Mouse (Mus musculus) bone marrow, adult 2 months (tissue): Measurements from ENCODE around the gene Spty2d1. TPM values are rescaled to one million over a fixed set of nuclear protein-coding genes. Genes with fewer than 3 reads are reported as not detected.
A peak's percentile ranks its signal among the peaks of the same experiment; 100 is the strongest.

Experiments
- H3K27ac ChIP-seq: fragments of 200-500 bp; 2 replicates; pipeline ENCODE4 v1.5.1; 2012; ENCODE audit warnings: low read depth, mild to moderate bottlenecking, control low read depth, inconsistent platforms, low read length; ENCODE audit not compliant: control insufficient read depth, poor library complexity, insufficient read depth
- H3K4me1 ChIP-seq: fragments of 200-500 bp; 2 replicates; pipeline ENCODE4 v1.6.1; 2011; ENCODE audit warnings: low read length; ENCODE audit not compliant: control insufficient read depth, insufficient read depth
- H3K4me3 ChIP-seq: fragments of 200-500 bp; replicated peaks from 2 replicates; pipeline ENCODE3; 2011; ENCODE audit warnings: mild to moderate bottlenecking, low read depth, low read length, control low read depth; ENCODE audit not compliant: control insufficient read depth
- CTCF ChIP-seq: fragments of 200-500 bp; IDR thresholded peaks from 2 replicates; pipeline ENCODE4 v1.5.1; 2011; ENCODE audit warnings: low read length, control low read depth; ENCODE audit not compliant: control insufficient read depth, insufficient read depth
- POLR2A ChIP-seq: fragments of 200-500 bp; IDR thresholded peaks from 2 replicates; pipeline ENCODE4 v1.6.1; 2011; ENCODE audit warnings: low read depth, mild to moderate bottlenecking, control low read depth, low read length, borderline replicate concordance; ENCODE audit not compliant: control insufficient read depth
- WGBS: fragments of 180-500 bp; shearing (Covaris S2); methylation state at CpG from one replicate; pipeline ENCODE4 v1.1.7; 2018; 5-methylcytosine and 5-hydroxymethylcytosine counted together
- polyA plus RNA-seq: library from polyadenylated mRNA; stranded (reverse); fragments of >200 nt; gene quantifications from 2 replicates; pipeline ENCODE4 v1.2.4, GENCODE M21; 2011; ENCODE audit warnings: low replicate concordance; ENCODE audit not compliant: missing spikeins, insufficient read depth, insufficient read length

Spty2d1 gene
- polyA plus RNA-seq, 1 experiment, result 12.9 TPM

DNA sequence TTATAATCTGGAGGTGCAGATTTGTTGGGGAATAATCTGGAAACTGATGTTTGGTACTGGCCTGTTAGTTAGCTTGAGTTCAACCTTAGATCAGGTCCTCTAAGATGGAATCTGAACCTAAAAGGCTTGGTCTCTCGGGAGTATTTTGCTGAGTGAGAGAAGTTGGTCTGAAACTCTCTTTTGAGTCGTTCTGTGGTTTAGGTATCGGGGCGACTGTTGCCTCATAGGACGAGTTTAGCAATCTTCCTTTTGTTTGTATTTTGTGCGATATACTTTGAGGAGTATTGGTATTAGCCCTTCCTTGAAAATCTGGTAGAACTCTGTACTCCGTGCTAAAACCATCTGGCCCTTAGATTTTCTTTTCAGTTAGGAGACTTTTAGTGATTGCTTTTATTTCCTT, 44.1 kb downstream of the Spty2d1 start:
- Histone ChIP-seq H3K4me3 (no peak overlapping the region), H3K4me1 (no peaks in the 10 kb centered on the region; the same call in 1 of the 2 replicates), H3K27ac (peak overlapping the region; percentile 26; the same call in 1 of the 2 replicates)
- 26% methylated on average over 7 of the region's 7 CpGs for WGBS
- TF ChIP-seq CTCF, result no peak
- no peak for TF ChIP-seq POLR2A

DNA sequence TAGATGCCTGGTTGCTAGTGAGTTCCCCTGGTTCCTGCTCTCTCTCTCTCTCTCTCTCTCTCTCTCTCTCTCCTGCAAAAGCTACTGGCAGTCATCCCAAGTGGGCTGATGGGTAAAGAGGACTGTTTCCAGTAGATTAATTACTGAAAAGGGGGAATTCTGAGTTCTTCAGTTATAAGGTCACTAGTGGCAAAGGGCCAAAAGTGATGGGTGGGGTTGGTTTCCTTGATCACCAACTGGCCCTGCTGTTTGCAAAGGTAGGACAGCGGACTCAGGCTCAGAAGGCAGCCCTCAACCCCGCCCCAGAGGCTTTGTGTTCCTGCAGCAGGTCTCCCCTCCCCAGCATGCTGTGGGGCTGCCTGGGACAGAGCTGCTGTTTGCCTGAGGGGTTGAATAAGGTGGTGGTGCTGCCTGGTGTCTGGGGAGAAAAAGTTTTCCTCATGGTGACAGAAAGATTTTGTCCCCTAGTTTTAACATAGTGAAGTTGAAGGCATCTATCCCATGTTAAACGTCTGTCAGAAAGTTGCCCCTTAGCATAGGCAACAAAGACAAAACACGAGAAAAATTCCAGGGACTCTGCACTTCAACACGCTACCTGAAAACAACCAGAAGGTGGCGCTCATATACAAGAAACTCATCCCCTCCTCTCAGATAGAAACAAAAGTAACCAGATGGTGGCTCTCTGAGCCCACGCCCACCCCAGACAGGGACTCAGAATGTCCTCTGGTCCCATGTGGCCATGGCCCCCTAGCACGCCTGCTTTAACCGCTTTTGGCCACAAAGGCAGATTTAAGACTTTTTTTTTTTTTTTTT, 45.2 kb downstream of the Spty2d1 start:
- peaks cover 2% of the 10 kb centered on the region; the same call in 1 of the 2 replicates for H3K4me1 ChIP-seq
- WGBS, result 3% methylated on average over 9 of the region's 9 CpGs
- H3K27ac ChIP-seq, result no peak overlapping the region
- H3K4me3 ChIP-seq, result peak overlapping the region; percentile 36
- no peak for TF ChIP-seq POLR2A
- TF ChIP-seq CTCF, result peak; percentile 55

DNA sequence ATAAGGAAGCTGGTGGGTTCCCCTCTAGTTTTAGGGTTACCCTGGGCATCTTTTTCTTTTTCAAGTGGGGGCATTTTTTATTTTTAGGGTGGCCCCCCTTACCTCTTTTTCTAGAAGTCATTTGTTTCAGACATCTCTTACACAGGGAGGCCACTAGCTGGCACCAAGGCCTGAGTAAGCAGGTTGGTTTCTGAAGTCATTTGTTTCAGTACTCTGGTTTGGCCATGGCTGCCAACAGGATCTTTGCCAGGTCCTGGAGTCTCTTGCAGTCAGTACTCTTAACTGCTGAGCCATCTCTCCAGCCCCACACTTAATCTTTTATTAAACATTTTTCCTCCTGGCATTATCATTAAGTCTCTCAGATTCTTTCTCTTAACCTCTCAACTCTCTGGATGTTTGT, 46.1 kb downstream of the Spty2d1 start:
- H3K27ac ChIP-seq, result no peak overlapping the region
- TF ChIP-seq POLR2A (no peak), CTCF (no peak)
- H3K4me3 ChIP-seq, result no peak overlapping the region
- peaks cover 2% of the 10 kb centered on the region for H3K4me1 ChIP-seq

DNA sequence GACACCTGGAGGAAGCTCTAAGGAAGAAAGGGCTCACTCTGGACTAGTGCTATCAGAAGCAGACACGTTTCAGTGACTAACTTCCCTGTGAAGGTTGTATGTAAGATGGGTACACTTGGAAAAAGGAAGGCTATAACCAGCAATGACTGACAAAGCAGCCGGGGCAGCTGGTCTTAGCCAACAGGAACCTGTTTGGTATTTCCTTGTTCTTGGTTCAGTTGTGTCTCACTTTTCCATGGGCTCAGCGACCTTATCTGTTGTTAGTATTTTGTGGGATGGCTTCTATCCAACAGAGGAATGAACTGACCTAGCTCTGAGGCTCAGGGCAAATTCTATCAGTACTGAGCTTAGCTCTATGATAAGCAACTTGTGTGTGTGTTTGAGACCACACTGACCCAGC, 47.2 kb downstream of the Spty2d1 start:
- Histone ChIP-seq H3K27ac (no peak overlapping the region), H3K4me1 (peaks cover 2% of the 10 kb centered on the region), H3K4me3 (no peak overlapping the region)
- TF ChIP-seq POLR2A (no peak), CTCF (no peak)
- WGBS, result 17% methylated on average over 3 of the region's 3 CpGs

DNA sequence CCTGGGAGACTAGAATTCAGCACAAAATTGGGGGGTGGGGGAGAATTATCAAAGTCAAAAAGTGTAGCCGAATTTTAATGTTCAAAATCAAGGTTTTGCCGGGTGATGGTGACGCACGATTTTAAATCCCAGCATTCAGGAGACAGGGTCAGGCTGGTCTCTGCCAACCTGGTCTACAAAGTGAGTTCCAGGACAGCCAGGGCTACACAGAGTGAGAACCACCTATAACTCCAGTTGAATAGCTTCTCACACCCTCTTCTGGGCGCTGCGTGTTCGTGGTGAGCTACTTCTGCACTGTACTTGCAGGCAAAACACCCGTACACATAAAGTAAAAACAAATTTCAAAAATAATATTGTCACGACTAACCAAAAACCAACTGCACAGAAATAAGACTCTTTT, 49.4 kb downstream of the Spty2d1 start:
- H3K4me1 ChIP-seq, result peaks cover 2% of the 10 kb centered on the region
- TF ChIP-seq POLR2A, result no peak
- 10% methylated on average over 9 of the region's 9 CpGs for WGBS
- no peak overlapping the region for H3K27ac ChIP-seq
- peak overlapping the region; percentile 13 for H3K4me3 ChIP-seq

DNA sequence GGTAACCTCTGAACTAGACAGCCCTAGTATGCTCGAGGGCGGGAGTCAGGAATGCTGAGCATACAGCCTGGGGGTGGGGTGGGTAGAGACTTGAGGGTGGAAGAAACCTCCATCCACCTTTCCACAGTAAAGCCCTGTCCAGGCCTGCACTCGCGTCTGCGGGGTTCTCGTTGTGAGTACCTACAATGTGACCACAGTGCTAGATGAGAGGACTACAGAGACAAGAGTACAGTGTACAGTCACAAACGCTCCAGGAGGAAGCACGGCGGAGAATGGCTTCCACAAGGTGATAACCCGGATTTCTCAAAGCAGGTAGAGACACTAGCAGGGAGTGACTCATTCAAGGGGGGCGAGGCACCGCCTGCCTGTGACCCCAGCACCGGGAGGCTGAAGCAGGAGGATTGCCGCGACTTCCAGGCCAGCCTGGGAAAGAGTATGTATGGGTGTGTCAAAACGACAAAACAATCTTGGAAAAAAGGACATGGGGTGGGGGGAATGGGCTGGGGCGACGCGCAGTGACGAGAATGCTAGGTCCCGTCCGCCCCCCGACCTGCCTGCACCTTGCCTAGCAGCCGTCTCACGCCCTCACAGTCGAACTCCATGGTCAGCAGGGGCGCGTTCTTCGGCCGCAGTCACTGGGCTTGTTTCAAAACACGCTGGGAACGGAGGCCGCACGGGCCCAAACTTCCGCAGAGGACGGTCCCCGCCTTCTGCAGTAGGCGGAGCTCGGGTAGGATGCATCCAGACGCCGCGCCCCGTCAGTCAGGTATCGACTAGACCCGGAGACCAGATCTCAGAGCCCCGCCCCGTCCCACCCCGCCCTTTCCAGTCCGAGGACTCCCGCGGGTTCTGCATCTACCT, 50.1 kb downstream of the Spty2d1 start, which contains the start of gene Uevld:
Gene Uevld, minus strand, starts transcription at position 697 of the 861 bp plus-strand sequence.
- under 1% methylated on average over 51 of the region's 51 CpGs for WGBS
- peak within 1 kb of the TSS; percentile 24; the same call in 1 of the 2 replicates for H3K27ac ChIP-seq
- H3K4me3 ChIP-seq, result peak within 1 kb of the TSS; percentile 92
- H3K4me1 ChIP-seq, result peaks cover 2% of the 10 kb centered on the region
- TF ChIP-seq CTCF, result no peak; the same call in 1 of the 2 replicates
- peak; percentile 84 for TF ChIP-seq POLR2A

Other genes starting within 250 kb of the Spty2d1 start
- gene Hps5, start 212.3 kb downstream of the Spty2d1 start, polyA plus RNA-seq, result 6.0 and 19.3 TPM in 2 replicates
- 16.0 and 20.0 TPM in 2 replicates for gene Gtf2h1, start 212.3 kb downstream of the Spty2d1 start, polyA plus RNA-seq
- 177 and 332 TPM in 2 replicates for gene Ldha, start 166.9 kb downstream of the Spty2d1 start, polyA plus RNA-seq
- gene Ldhc, start 147.2 kb downstream of the Spty2d1 start, polyA plus RNA-seq, result 1.3 and 2.6 TPM in 2 replicates
- 36.9 and 46.6 TPM in 2 replicates for gene Tsg101, start 88.4 kb downstream of the Spty2d1 start, polyA plus RNA-seq
- 3.7 and 3.9 TPM in 2 replicates for gene Uevld, start 49.9 kb downstream of the Spty2d1 start, polyA plus RNA-seq
- not detected in 2 replicates for gene Gm9999, start 24.8 kb downstream of the Spty2d1 start, polyA plus RNA-seq
- gene Tmem86a, start 42.2 kb upstream of the Spty2d1 start, polyA plus RNA-seq, result 7.4 and 12.4 TPM in 2 replicates
- gene Ptpn5, start 125.3 kb upstream of the Spty2d1 start, polyA plus RNA-seq, result not detected in 2 replicates
- not detected in 2 replicates for gene Mrgpra6, start 196.5 kb upstream of the Spty2d1 start, polyA plus RNA-seq
- not detected in 2 replicates for gene Mrgpra9, start 244.4 kb upstream of the Spty2d1 start, polyA plus RNA-seq